26 mouse cellular contexts compared by ENCODE assay signal in genomic region chr10:62264299-62264698, GRCm38 (mm10). TPM values are rescaled to one million over a fixed set of nuclear protein-coding genes. Genes with fewer than 3 reads are reported as not detected.
"Had no signal": no experiment of that assay in that cellular context is flagged by ENCODE, and none has a peak within 500 bp of the region (broad histone marks: within the 10 kb centered on the region; RNA-seq: fewer than 3 reads in every experiment).

No protein-coding gene starts in this region.

- ATAC-seq: hindbrain, postnatal 0 days had no signal

- H3K27me3 ChIP-seq: heart, embryonic 12.5 days; hindbrain, embryonic 15.5 days; kidney, embryonic 15.5 days; limb, embryonic 15.5 days had no signal

- H3K4me2 ChIP-seq: heart, embryonic 12.5 days; hindbrain, embryonic 13.5 days; hindbrain, embryonic 15.5 days; kidney, embryonic 15.5 days; limb, embryonic 13.5 days; limb, embryonic 15.5 days had no signal

- H3K9me3 ChIP-seq: heart, embryonic 10.5 days; heart, embryonic 12.5 days; hindbrain, embryonic 13.5 days; hindbrain, embryonic 15.5 days; kidney, embryonic 15.5 days; limb, embryonic 13.5 days; limb, embryonic 15.5 days had no signal

- H3K9ac ChIP-seq: heart, embryonic 12.5 days; hindbrain, embryonic 13.5 days; hindbrain, embryonic 15.5 days; kidney, embryonic 15.5 days; limb, embryonic 13.5 days; limb, embryonic 15.5 days had no signal

- H3K4me3 ChIP-seq: gastrocnemius, adult 2 months; heart, embryonic 10.5 days; heart, embryonic 12.5 days; hindbrain, embryonic 13.5 days; hindbrain, embryonic 15.5 days; kidney, embryonic 15.5 days; limb, embryonic 13.5 days; limb, embryonic 15.5 days had no signal

- DNase-seq: gastrocnemius, adult 2 months; gastrocnemius, postnatal 10 days; gastrocnemius, postnatal 25 days; heart, adult 18-20 months; heart, postnatal 10 days; kidney, adult 11 months; kidney, adult 2 months; kidney, adult 9 months; kidney, postnatal 14 days; kidney, postnatal 36 days; layer of hippocampus, adult 9-11 months; layer of hippocampus, postnatal 36 days; left cerebral cortex, postnatal 4 days had no signal

- H3K27ac ChIP-seq: gastrocnemius, adult 2 months; heart, embryonic 10.5 days; hindbrain, embryonic 13.5 days; hindbrain, embryonic 15.5 days; hindbrain, postnatal 0 days; kidney, embryonic 15.5 days; kidney, postnatal 0 days; limb, embryonic 13.5 days; limb, embryonic 15.5 days had no signal

- H3K4me1 ChIP-seq: hindbrain, embryonic 13.5 days; hindbrain, embryonic 15.5 days had no signal

RNA-seq across cellular contexts. Expression of gene Tacr2, which starts 12.1 kb away (rescaled TPM):
- polyA plus RNA-seq: heart, embryonic 10.5 days; heart, embryonic 12.5 days; heart, embryonic 14.5 days; hindbrain, embryonic 11.5 days; hindbrain, embryonic 13.5 days; hindbrain, embryonic 15.5 days; kidney, adult 2 months; kidney, postnatal 0 days; limb, embryonic 11.5 days; limb, embryonic 13.5 days; limb, embryonic 15.5 days; liver, adult 2 months had no signal
